Mouse (Mus musculus) hindbrain, embryonic 16.5 days (tissue): Measurements from ENCODE around the gene Mpdz. TPM values are rescaled to one million over a fixed set of nuclear protein-coding genes. Genes with fewer than 3 reads are reported as not detected.

Experiments
- ATAC-seq: fragments of 200-750 bp; cut with Nextera tagmentation; 2 replicates; pipeline ENCODE4 v1.8.0; 2017; ENCODE audit warnings: moderate TSS enrichment, moderate library complexity
- H3K27ac ChIP-seq: fragments of 300-500 bp; sonication (generic); 2 replicates; pipeline ENCODE4 v1.5.1; 2014; ENCODE audit warnings: low read depth, mild to moderate bottlenecking, control low read depth, low read length, moderate library complexity
- H3K27me3 ChIP-seq: fragments of 300-500 bp; sonication (generic); replicated peaks from 2 replicates; pipeline ENCODE4 v1.6.1; 2014; ENCODE audit warnings: low read length; ENCODE audit not compliant: control insufficient read depth, insufficient read depth
- H3K36me3 ChIP-seq: fragments of 300-500 bp; sonication (generic); 2 replicates; pipeline ENCODE4 v1.6.1; 2014; ENCODE audit warnings: mild to moderate bottlenecking, low read length, moderate library complexity, mixed read lengths; ENCODE audit not compliant: control insufficient read depth, insufficient read depth
- H3K4me1 ChIP-seq: fragments of 300-500 bp; sonication (generic); 2 replicates; pipeline ENCODE4 v1.6.1; 2014; ENCODE audit warnings: low read depth, low read length; ENCODE audit not compliant: control insufficient read depth, insufficient read depth
- H3K4me2 ChIP-seq: fragments of 300-500 bp; sonication (generic); 2 replicates; pipeline ENCODE4 v1.6.1; 2014; ENCODE audit warnings: mild to moderate bottlenecking, low read length, control low read depth, moderate library complexity
- H3K4me3 ChIP-seq: fragments of 300-500 bp; sonication (generic); 2 replicates; pipeline ENCODE4 v1.5.1; 2014; ENCODE audit warnings: mild to moderate bottlenecking, low read length, control low read depth, moderate library complexity
- H3K9ac ChIP-seq: fragments of 300-500 bp; sonication (generic); 2 replicates; pipeline ENCODE4 v1.6.1; 2014; ENCODE audit warnings: low read depth, mild to moderate bottlenecking, control low read depth, low read length, moderate library complexity
- H3K9me3 ChIP-seq: fragments of 300-500 bp; sonication (generic); 2 replicates; pipeline ENCODE4 v1.6.1; 2014; ENCODE audit warnings: mild to moderate bottlenecking, low read length, moderate library complexity; ENCODE audit not compliant: control insufficient read depth
- WGBS: fragments of 180-500 bp; shearing (Covaris S2); extraction: QIAGEN DNeasy Blood & Tissue Kit; methylation state at CpG from one replicate; pipeline ENCODE4 v1.1.7; 2014; 5-methylcytosine and 5-hydroxymethylcytosine counted together
- polyA plus RNA-seq: library from polyadenylated mRNA; unstranded; fragments of >200 nt; fragmentation: Nextera tagmentation; extraction: Ambion mirVana; gene quantifications from 2 replicates; pipeline ENCODE4 v1.2.1, GENCODE M21; 2015

Mpdz gene
- polyA plus RNA-seq, 1 experiment from 2014 or later: 11.7 TPM

DNA sequence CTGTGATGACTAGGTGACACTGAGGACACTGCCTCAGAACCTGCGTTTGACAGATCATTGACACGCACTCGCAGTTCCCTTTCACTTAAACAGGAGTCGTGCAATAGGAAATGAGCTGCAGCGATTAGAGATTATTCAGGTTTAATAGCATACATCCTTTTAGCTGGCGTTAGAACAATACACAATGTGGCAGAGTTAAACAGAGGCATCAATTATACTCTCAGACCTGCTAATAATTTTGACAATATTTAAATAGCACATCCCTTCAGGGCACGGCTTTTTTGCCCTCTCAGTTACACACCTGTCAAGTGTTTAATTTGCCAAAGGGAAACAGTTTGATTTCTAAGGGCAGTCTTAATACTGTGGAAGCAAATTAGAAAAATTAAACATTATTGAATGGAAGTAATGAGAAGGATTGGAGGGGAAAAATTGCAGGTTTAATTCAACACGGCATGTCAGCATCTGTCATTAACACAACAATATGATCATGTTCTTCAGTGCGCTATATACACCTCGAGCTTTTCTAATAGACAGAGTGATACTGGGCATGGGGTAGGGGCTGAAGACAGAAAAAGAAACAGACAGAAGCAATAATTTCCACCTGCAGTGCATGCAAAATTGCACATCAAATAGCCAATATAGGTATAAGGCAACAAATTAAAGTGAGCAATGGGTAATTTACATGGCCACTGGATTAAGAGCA, 27.1 kb downstream of the Mpdz start:
- H3K27ac ChIP-seq: no peak overlapping the region

DNA sequence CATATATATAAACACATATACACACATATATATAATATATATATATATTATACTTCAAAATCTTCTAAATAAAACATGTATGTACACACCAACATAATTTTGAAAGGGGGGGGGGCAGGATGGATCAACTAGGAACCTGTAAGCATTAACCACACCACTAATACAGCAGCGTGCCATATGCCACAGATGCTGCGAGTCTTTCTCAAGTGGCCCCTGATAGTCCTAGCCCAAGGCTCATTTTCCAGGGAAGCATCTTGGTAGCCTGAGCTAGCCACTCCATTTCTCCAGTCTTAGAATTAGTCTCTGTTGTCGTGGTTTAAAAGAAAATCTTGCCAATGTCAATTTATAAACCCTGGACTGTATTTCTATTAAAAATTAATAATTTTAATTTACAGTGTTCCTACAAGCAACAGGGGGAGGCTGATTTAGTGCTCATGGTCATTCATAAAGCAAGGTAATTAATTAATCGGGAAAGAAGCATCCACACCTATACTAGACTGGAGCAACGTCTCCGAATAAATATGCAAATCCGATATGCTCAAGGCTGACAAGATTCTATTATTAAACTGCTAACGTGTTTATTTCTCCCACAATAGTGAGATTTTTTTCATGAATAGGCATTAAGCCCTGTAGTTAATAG, 27.8 kb downstream of the Mpdz start:
- peak; percentile 42; the same call in 1 of the 2 replicates for ATAC-seq
- H3K4me2 ChIP-seq: peak overlapping the region; percentile 11; the same call in 1 of the 2 replicates
- H3K27ac ChIP-seq: no peak overlapping the region
- 61% methylated on average over 8 of the region's 8 CpGs for WGBS
- H3K9ac ChIP-seq: no peak overlapping the region
- H3K36me3 ChIP-seq: no peaks in the 10 kb centered on the region
- no peaks in the 10 kb centered on the region for H3K4me1 ChIP-seq
- no peaks in the 10 kb centered on the region for H3K9me3 ChIP-seq
- H3K27me3 ChIP-seq: no peaks in the 10 kb centered on the region
- no peak overlapping the region for H3K4me3 ChIP-seq

More for the DNA sequence above, 27.1 kb downstream of the Mpdz start:
- ATAC-seq: peak; percentile 69
- no peak overlapping the region for H3K4me3 ChIP-seq
- 34% methylated on average over 10 of the region's 10 CpGs for WGBS
- peak overlapping the region; percentile 11; the same call in 1 of the 2 replicates for H3K4me2 ChIP-seq
- no peaks in the 10 kb centered on the region for H3K27me3 ChIP-seq
- H3K4me1 ChIP-seq: no peaks in the 10 kb centered on the region
- no peak overlapping the region for H3K9ac ChIP-seq
- H3K9me3 ChIP-seq: no peaks in the 10 kb centered on the region
- H3K36me3 ChIP-seq: no peaks in the 10 kb centered on the region

DNA sequence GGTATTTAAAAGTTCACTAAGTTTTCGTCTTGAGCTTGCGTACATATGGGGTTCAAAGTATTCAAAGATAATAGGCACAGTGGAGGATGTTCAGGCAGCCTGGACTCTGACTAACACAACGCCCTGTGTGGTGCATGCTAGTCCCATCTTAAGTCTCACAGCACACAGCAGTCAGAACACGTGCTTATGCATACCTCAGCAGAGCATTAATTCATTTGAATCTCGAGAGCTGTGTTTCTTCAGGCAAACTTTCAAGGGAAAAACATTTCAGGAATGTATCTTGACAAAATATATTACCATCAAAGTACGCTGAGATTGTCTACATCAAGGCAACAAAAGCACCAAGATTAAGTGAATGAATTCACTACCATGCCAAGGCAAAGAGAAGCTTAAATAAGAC, 45.7 kb downstream of the Mpdz start:
- no peaks in the 10 kb centered on the region for H3K27me3 ChIP-seq
- 89% methylated on average over 6 of the region's 6 CpGs for WGBS

DNA sequence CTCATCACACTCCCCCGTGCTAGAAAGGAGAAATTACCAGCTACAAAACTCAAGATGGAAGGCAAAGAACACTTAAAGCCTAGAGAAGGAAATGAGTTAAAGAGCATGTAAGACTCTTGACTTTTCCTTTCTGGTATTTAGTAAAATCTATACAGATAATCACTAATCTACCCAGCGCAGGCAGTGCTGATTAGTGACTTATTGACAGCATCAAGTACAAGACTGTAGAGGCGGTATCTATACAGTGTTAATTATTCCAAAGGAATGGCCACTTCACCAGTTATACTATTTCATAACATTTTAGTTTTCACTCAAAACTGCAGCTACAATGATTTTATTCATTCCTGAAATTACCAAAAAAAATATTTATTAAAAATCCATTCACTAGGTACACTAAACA, 49.7 kb downstream of the Mpdz start:
- no peak overlapping the region for H3K4me2 ChIP-seq
- H3K4me3 ChIP-seq: no peak overlapping the region
- H3K4me1 ChIP-seq: peaks cover 5% of the 10 kb centered on the region; the same call in 1 of the 2 replicates
- no peak overlapping the region for H3K9ac ChIP-seq
- no peak for ATAC-seq
- no peaks in the 10 kb centered on the region for H3K36me3 ChIP-seq
- H3K9me3 ChIP-seq: no peaks in the 10 kb centered on the region
- H3K27ac ChIP-seq: no peak overlapping the region
- H3K27me3 ChIP-seq: no peaks in the 10 kb centered on the region
- 84% methylated on average over 3 of the region's 3 CpGs for WGBS

More for the DNA sequence above, 45.7 kb downstream of the Mpdz start:
- no peak for ATAC-seq
- H3K4me3 ChIP-seq: no peak overlapping the region
- no peaks in the 10 kb centered on the region for H3K36me3 ChIP-seq
- H3K9ac ChIP-seq: no peak overlapping the region
- H3K9me3 ChIP-seq: no peaks in the 10 kb centered on the region
- no peak overlapping the region for H3K4me2 ChIP-seq
- no peaks in the 10 kb centered on the region for H3K4me1 ChIP-seq
- no peak overlapping the region for H3K27ac ChIP-seq

DNA sequence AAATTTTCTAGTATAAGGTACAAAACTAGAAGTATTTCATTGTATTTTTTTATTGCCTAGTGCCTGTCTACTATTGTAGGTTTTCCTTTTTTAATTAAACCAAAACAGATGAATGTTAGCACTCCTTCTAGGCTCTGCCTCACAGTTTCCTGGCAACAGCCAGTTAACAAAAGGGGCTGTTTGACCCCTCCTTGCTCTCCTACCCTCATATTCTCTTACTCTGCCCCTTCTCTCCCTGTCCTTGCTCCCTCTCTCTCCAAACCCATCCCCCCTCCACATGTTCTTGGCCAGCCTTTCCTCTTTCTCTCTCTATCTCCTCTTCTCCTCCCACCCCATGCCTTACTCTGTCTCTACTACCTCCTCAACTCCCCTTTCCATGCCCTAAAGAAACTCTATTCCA, 53.4 kb downstream of the Mpdz start:
- H3K27ac ChIP-seq: no peak overlapping the region

DNA sequence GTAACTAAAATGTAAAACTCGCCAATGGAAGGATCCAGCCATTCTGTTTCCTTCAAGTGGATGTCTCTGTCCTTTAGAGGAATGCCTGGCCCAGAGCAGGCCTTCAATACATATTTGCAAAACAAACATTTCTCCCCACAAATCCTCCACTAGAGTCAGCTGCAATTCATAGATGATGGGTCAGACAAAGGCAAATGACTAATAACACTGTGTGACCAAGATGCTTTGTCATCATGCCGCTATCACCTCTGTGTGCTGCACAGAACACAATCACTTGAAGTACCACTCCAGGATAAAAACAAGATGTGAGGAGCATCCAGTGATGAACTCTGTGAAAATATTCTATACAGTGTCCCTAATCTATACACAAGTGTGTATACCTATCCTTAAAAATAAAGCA, 55.0 kb downstream of the Mpdz start:
- Histone ChIP-seq H3K4me1 (peaks cover 5% of the 10 kb centered on the region; the same call in 1 of the 2 replicates), H3K27ac (no peak overlapping the region), H3K27me3 (no peaks in the 10 kb centered on the region), H3K4me2 (no peak overlapping the region), H3K9me3 (no peaks in the 10 kb centered on the region), H3K36me3 (no peaks in the 10 kb centered on the region), H3K9ac (no peak overlapping the region), H3K4me3 (no peak overlapping the region)
- 78% methylated on average over 2 of the region's 2 CpGs for WGBS
- ATAC-seq: no peak

More for the DNA sequence above, 53.4 kb downstream of the Mpdz start:
- Histone ChIP-seq H3K27me3 (no peaks in the 10 kb centered on the region), H3K36me3 (no peaks in the 10 kb centered on the region), H3K4me1 (peaks cover 5% of the 10 kb centered on the region; the same call in 1 of the 2 replicates), H3K4me3 (no peak overlapping the region), H3K9ac (no peak overlapping the region), H3K4me2 (no peak overlapping the region), H3K9me3 (no peaks in the 10 kb centered on the region)
- ATAC-seq: peak; percentile 45

DNA sequence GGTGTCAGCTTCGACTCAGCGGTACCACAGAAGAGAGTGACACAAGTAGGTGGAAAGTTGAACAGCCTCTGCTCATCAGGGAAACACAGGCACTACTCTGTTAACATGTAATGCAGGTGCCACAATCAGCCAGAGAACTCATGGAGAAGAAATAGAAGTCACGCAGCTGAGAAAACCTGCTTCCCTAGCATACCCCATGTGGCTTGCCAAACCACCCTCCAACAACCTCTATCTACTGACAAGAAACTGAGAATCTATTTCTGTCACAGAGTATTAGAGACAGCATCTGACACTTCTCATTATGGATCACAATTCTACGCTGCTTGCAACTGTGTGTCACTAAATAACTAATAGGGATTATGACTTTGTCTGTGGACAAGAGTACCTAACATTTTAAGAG, 70.3 kb downstream of the Mpdz start:
- Histone ChIP-seq H3K4me2 (no peak overlapping the region), H3K9ac (no peak overlapping the region), H3K9me3 (no peaks in the 10 kb centered on the region), H3K27me3 (no peaks in the 10 kb centered on the region), H3K4me3 (no peak overlapping the region), H3K27ac (no peak overlapping the region), H3K4me1 (no peaks in the 10 kb centered on the region), H3K36me3 (no peaks in the 10 kb centered on the region)
- ATAC-seq: no peak
- 91% methylated on average over 4 of the region's 4 CpGs for WGBS

DNA sequence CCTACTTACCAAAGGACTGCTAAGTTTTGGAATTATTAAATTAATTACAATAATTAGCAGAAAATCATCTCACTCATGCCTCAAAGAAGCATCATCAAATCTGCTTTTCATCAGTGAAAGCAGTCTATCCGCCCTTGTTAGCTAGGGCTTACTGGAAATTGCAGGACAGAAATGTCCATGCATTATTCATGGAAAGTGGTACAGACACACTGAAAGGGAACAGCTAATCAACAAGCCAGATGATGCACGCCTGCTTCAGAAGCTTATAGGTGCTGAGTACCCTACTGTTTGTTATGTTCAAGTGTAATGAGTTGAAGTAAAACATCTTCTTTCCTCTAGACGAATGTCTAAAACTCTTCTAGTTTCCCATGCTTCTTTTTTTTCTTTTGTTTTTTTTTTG, 91.2 kb downstream of the Mpdz start:
- Histone ChIP-seq H3K4me1 (no peaks in the 10 kb centered on the region), H3K27me3 (no peaks in the 10 kb centered on the region), H3K4me2 (no peak overlapping the region), H3K9ac (no peak overlapping the region), H3K4me3 (no peak overlapping the region), H3K27ac (no peak overlapping the region), H3K36me3 (no peaks in the 10 kb centered on the region; the same call in 1 of the 2 replicates), H3K9me3 (no peaks in the 10 kb centered on the region)
- 46% methylated on average over 3 of the region's 3 CpGs for WGBS
- ATAC-seq: no peak

DNA sequence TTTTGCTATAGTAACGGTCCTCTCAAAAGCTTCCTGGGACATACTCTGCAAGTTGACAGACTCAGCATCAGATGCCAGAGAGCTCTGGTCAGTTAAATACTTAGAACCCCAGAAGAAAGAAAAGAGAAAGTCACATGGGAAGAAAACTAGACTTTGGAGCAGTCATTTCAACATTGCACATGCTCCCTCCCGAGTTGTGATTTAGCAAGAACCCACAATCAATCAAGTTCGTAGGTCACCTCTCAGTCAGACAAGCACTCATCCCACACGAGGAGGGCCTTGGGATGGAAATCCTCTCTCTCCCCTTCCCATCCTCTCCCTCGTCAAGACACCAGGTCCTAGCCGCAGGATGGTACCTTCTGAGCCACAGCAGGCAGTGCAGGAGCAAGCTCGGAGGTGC, 94.0 kb downstream of the Mpdz start:
- no peak for ATAC-seq
- no peaks in the 10 kb centered on the region for H3K4me1 ChIP-seq
- H3K9me3 ChIP-seq: no peaks in the 10 kb centered on the region
- H3K4me2 ChIP-seq: no peak overlapping the region
- H3K27me3 ChIP-seq: no peaks in the 10 kb centered on the region
- H3K27ac ChIP-seq: no peak overlapping the region
- H3K9ac ChIP-seq: no peak overlapping the region
- no peak overlapping the region for H3K4me3 ChIP-seq
- peaks cover 2% of the 10 kb centered on the region; the same call in 1 of the 2 replicates for H3K36me3 ChIP-seq
- 86% methylated on average over 7 of the region's 7 CpGs for WGBS
